Mouse (Mus musculus): ENCODE results near the gene Tekt4.

GRCm38 (mm10) chr17:25480152-25480551, 25.7 kb downstream of the Tekt4 start:
- TF ChIP-seq CTCF (IDR thresholded peaks at IDR 0.05; ENCODE audit: low read depth): no peak
- no peak for TF ChIP-seq EP300 (IDR thresholded peaks at IDR 0.05; ENCODE audit: low read depth)

Data from liver, postnatal 0 days (tissue).